Mouse (Mus musculus) layer of hippocampus, adult 11-12 months (tissue): ENCODE data around the gene Spsb3.

Source experiments
- DNase-seq: peaks from one replicate; pipeline ENCODE4 v3.0.0; 2022; ENCODE audit warnings: low spot score

Gene Spsb3

DNA sequence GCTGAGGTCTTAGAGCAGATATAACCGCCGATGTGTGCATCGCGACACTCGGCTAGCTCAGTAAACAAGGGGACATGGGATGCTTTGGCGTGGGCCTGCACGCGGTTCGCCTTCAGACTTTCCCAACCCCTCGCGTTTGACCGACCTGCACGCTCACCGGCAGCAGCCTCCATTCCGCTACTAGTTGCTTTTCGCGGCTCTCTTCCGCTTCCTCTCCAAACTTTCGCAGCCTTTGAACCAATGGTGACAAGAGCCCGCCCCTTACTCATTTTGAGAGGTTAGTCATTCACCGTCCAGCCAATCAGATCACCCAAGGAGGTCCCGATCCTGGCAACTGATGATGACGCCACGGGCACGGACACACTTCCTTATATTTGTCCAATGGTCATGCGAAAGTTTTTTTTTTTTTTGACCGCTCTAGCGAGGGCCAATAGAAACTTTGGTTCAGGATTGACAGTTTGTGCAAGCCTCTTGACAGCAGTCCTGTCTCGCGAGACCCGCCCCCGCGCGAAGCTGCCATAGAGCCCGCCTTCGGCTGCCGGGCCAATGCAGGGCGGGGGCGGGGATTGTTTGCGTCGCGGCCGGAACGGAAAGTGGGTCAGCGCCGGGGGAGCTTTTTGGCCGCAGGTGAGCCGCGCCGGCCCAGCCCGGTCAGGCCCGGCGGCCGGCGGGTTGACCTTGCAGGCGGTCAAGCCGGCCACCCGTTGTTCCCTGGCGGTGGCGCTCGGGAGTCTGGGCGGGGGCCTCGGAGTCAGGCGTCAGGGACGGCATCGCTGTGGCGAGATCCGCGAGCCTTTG, at the start of gene Spsb3, which contains the start of gene Nubp2:
Gene Spsb3 (plus strand): TSS at position 510 of the 798 bp plus-strand sequence.
Gene Nubp2 (minus strand): TSS at position 216 of the 798 bp plus-strand sequence.
- peak; percentile 99 for DNase-seq

GRCm38 (mm10) chr17:24839842-24840241, 46.6 kb upstream of the Spsb3 start, which contains the start of gene Hagh:
Gene Hagh (plus strand): TSS chr17:24840143.
- no peak for DNase-seq

DNA sequence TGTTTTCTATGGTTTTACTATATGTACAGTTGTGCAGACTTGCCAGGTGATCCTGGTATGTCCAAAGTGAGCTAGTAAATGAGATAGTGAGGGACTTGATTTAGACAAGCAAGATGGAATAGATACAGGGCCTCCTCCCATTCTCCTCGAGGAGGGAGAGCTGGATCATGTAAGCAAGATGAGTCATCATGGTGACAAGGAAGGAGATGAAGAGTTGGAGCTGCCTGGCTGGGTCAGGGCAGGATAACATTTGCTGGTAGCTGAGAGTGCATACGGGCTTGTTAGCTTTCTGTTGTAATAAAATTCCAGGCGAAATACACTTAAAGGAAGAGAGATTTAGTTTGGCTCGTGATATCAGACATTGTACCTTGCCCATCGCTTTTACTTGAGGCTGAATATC, 46.1 kb upstream of the Spsb3 start:
- DNase-seq: no peak

DNA sequence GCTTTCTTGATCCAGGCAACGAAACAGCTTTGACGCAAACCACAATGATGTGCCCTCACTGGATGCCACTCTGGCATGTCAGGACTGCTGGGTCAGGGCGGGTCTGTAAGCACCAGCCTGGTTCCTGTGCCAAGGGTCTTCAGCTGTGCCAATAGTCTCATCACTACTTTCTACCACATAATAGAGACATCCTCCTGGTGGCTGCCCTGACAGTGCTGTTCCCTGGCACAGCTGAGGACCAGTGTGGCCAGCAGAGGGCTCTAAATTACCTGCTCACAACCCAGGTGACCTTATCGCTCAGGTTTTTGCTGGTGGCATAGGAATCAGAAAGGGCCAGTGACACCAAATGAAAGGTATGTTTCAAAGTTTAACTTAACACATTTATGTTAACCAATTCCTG, 45.3 kb upstream of the Spsb3 start:
- DNase-seq: no peak

DNA sequence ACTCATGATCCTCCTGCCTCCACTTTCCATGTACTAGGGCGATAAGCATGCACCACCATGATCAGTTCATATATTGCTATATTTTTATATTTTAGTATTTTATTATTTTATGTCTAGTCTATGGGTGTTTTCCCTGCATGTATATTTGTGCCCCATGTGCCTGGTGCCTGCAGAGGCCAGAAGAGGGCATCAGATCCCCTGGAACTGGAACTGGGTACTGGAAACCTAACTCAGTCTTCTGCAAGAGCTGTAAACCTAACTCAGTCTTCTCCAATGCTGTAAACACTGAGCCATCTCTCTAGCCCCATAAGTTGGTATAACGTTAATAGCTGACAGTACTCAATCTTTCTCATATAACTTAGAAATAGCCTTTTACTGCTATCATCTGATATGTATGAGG, 43.8 kb upstream of the Spsb3 start:
- no peak for DNase-seq

DNA sequence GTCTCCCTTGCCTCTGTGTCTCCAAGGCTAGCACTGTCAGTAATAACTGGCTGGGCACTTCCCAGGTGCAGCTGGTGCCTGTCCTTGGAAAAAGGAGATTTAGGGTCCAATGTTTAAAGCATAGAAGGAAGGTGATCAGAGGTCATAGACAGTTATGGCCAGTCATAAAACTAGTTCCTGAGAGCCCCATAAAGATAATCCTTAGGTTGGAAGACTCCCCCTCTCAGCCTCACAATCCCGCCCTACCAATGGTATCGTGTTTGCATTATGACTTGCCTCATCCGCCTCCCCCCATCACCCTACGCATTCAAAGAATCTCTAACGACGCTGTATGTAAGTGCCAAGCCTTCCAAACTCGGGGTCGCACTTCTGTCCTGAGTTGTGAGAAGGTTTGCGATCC, 41.9 kb upstream of the Spsb3 start:
- no peak for DNase-seq

DNA sequence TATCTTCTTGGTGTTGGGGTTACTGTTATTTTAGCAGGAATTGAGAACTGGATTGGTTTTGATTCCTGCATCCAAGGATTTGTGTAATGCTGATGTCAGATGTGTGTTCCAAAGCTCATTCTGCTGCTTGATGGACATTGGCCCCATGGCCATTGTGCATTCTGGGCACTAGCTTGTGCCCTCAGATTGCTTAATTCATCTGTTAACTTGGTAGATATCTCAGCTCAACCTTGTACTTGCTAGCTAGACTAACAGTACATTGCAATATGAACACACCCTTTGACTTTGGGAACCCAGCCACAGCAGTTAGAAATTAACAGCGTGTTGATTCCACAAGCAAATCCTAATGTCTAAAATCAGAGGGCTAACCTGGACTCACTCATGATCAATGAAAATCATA, 39.1 kb upstream of the Spsb3 start:
- no peak for DNase-seq

DNA sequence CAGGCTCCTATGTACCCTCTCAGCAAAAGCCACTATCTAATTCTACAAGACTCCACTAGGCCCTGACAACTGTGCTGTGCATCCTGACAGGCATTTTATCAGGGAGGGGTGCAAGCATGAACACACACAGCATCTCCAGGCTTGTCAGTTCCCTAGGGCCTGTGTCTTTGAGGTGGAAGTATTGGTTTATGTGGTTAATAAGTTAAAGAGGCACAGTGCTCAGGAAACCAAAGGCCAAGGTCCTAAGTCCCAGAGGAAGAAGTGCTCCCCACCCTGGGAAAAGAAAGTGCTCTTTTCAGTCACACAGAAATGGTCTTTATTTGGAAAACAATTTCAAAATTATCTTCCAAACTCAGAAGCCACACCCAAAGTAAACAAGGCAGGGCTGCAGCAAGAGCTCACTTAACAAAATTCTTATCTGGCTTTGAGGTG, 37.8 kb upstream of the Spsb3 start:
- no peak for DNase-seq

GRCm38 (mm10) chr17:24849733-24850064, 36.7 kb upstream of the Spsb3 start:
- no peak for DNase-seq

GRCm38 (mm10) chr17:24850065-24850772, 36.2 kb upstream of the Spsb3 start, which contains the start of gene Fahd1:
Gene Fahd1 (minus strand): TSS chr17:24850364.
- peak; percentile 97 for DNase-seq

GRCm38 (mm10) chr17:24850773-24851127, 35.7 kb upstream of the Spsb3 start:
- DNase-seq: no peak

DNA sequence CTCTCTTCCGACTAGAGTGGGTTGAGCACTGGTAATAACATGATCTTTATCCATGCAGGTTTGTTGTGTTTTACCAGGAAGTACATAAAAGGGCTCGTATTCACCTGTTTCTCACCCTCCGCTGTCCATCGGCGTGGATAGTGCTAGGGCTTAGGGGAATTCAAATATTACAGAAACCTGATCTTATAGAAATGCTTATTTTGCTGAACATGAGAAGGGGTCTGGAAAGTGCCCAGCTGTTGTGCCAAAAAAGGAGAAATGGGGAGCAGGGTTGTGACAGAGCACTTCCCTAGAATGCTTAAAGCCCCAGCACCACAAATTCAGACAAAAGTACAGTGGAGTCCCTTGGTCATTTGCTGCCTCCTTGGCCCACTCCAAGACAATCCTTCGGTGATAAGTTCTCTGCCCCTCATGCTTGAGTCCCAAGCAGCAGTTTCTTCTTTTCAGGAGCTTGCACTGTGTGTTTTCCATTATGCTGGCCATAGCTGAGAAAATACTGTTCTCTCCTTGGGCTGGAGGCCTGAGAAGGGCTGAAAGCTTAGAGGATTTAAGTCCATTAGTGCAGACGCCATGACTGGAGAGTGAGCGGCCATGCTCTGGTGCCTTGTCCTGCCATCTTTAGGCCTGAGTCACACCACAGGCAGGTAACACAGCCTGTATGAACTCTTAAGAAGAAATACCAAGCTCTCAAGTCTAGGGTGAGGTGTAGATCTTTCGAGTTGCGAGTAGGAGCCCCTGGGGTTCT, 34.9 kb upstream of the Spsb3 start:
- no peak for DNase-seq

DNA sequence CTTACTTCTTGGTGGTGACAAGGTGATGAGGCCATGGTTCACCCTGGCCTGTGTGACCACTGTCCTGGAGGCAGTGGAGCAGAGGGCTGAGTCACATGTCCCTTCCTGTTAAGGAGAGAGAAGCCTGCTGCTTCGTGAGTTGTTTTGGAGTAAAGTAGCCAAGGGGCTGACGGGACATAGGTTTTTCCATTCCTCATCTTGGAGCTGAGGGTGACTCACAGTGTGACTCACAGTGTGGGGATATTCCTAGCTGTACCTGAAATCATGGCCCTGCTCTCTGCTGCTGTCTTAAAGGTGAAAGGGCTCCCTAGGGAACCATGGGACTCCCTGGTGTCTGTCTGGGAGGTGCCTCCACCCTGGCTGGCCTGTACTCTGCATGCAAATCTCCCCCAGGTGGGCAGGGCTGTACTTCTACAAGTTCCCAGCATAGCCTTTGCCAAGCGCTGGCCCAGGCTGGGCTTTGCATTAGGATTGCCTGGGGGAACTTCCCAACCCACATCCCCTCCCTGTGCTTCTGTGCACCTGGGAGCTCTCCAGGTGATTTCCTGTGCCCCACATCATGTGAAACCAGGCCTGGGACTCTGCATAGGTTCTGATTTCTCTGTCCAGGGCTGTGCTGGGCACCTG, 30.5 kb upstream of the Spsb3 start:
- DNase-seq: no peak

GRCm38 (mm10) chr17:24856589-24856988, 29.9 kb upstream of the Spsb3 start:
- no peak for DNase-seq

- no peak for DNase-seq
Observed at GRCm38 (mm10) chr17:24857831-24858470, 28.5 kb upstream of the Spsb3 start.

- peak; percentile 48 for DNase-seq
Observed at GRCm38 (mm10) chr17:24858967-24859366, 27.5 kb upstream of the Spsb3 start.

GRCm38 (mm10) chr17:24860076-24860475, 26.4 kb upstream of the Spsb3 start:
- DNase-seq: no peak

GRCm38 (mm10) chr17:24861785-24862184, 24.7 kb upstream of the Spsb3 start:
- DNase-seq: no peak

DNA sequence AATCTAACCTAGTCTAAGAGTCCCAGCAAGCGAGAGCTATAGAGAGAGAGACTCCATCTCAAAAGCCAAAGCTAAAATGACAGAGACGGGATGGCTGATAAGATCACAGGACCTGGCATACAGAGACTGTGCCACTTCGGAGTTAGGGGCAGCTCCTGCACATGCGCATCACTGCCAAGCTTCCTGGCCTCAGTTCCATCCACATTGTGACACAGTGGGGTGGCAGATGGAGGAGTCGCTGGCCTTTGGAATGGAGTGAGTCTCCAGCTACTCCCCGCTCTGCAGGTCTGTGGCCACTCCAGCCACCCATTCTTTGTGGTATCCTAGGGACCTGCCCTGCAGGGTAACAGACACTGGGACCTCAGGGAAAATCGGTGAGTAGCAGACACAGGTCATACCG, 20.7 kb upstream of the Spsb3 start, which contains the start of gene Igfals:
Gene Igfals (plus strand): TSS at position 222 of the 400 bp plus-strand sequence.
- DNase-seq: no peak

- peak; percentile 48 for DNase-seq
Observed at GRCm38 (mm10) chr17:24867914-24868313, 18.5 kb upstream of the Spsb3 start.

- no peak for DNase-seq
Observed at GRCm38 (mm10) chr17:24873695-24874404, 12.6 kb upstream of the Spsb3 start.
